Mouse (Mus musculus) 3T3-L1 (cell line): ENCODE measurements around the gene Cox5a.

Experiments used
- DNase-seq: peaks from one replicate; pipeline ENCODE4 v3.0.0-alpha.2; 2015; ENCODE audit warnings: low read depth, low spot score

Cox5a gene

DNA sequence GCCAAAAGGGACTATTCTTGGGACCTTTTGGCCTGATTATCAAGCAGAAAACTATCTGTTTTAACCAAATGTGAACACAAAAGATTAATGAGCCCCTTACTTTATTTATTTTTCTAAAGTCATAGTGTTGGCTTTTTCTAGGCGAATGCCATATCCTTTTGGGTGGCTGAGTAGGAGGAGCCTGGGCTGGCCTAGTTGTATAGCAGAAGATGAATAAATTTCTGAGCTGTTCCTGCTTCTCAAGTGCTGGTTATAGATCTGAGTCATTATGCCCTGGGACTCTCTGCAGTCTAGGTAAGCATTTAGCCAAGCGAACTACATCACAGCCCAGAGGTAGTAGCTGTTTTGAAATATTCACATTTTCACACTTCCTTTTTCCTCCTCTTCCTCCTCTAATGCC is 4.4 kb downstream of the Cox5a start:
- peak; percentile 46 for DNase-seq

DNA sequence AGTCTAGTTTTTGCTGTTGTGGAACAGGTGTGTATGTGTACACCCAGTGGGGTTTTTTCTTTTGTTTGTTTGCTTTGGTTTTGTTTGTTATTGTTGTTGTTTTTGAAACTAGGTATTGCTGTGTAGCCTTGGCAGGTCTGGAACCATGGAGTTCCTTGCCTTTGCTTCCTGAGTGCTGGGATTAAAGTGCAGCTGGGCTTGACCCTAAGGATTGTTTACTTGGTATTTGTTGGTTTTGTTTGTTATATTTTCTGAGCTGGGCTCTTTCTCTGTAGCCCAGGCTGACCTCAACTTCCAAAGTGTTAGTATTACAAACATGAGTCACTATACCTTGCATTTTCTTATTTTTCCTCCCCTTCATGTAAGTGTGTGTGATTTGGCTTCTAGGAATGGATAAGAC is 5.4 kb downstream of the Cox5a start:
- DNase-seq, result no peak

DNA sequence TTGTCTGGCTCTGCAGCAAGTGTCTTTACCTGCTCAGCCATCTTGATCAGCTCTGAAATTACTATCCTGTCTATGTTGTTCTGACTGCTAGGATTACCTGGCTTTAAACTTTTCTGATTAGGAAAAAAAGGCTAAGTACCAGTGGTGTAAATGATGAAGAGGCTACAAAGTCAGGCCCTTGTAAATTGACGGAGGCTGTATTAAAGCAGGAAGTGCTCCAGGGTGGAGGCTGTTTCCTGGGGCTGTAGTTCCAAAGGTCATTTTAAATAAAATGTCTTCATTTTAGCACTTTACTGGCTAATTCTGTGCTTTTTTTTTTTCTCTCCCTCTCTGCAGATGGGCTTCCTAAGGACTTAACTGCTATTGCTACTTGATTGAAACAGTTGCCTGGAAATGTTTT is 10.9 kb downstream of the Cox5a start:
- DNase-seq, result no peak

DNA sequence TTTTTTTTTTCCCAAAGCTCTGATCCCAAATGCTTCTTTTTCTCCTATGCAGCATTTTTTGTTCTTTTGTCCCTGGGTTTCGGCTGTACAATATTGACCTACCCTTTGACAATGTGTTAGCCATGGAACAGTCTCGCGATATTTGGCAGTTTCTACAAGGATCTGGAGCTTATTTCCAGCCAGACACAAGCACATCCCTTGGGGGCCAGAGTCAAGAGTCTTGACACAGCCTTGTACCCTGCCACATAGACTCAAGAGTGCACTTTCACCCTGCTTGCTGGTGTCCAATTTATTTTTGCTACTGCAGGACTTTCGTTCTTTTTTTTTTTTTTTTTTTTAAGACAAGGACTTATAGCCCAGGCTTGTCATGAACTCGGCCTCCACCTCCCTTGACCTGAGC is 15.3 kb downstream of the Cox5a start:
- DNase-seq, result no peak

DNA sequence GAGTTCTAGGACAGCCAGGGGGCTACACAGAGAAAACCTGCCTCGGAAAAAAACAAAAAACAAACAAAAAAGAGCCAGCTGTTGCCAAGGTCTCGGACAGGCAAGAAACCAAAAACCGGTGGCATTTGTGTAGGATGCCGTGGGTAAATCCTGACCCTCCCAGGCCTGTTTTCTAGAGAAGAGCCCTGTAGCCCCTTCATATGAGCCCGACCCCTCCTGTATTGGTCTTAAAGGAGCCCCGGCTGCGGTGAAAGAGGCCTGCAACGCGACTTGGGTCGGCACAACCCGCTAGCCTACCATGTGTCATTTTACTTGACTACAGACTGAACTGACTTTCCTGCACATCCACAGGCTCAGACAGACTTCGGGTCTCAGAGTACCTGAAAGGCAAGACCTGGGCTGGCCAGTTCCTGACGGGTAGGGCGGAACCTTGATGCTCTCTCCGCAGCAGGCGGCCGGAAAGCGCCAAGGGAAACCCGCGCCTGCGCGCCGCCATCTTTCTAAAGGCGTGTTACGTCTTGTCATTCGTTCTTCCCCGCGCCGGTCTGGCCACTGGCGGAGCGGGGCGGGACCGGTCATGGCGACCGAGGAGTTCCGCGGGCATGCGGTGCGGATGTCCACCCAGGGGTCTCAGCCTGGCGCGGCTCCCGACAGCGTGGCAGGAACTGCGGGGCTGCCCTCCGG is 16.1 kb downstream of the Cox5a start, which contains the start of gene Fam219b:
Fam219b (plus strand) TSS at position 485 of the 684 bp plus-strand sequence.
- DNase-seq, result peak; percentile 84

DNA sequence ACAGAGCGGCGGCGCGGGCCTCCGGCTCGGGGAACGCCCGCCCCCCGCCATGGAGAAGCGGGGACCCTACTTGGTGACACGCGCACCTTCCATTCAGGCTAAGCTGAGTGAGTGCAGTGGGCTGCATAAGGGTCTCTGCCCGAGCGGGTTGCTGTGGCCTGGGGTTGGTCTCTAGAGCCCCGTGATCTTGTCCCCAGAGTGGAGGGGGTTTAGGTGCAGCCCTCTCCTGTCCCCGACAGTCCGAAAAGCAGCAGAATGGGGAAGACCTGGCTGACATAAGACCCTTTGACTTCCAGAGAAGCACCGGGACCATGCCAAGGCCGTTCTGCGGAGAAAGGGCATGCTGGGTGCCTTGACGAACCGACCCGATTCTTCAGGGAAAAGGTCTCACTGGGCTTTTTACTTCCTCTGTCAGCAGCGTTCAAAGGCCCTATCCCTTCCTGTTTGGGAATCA is 16.7 kb downstream of the Cox5a start:
- DNase-seq, result peak; percentile 43

DNA sequence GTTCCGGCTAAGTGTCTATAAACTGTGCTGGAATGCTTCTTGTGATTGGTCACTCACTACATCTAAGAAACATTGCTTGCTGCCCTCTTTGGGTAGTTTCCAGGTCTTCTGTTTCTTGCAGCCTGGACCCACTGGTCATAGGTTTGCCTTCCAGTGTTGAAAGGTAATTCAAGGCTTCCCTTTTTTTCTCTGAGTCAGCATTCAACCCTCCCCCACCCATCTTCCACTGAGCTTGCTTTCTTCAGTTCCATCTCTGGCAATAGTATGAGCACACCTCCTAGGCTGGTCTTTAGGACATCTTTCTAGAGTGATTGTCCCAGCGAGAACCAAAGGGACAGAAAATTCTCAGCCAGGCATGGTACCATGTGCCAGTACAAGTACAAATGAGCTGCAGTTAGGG is 18.5 kb downstream of the Cox5a start:
- DNase-seq, result peak; percentile 28

DNA sequence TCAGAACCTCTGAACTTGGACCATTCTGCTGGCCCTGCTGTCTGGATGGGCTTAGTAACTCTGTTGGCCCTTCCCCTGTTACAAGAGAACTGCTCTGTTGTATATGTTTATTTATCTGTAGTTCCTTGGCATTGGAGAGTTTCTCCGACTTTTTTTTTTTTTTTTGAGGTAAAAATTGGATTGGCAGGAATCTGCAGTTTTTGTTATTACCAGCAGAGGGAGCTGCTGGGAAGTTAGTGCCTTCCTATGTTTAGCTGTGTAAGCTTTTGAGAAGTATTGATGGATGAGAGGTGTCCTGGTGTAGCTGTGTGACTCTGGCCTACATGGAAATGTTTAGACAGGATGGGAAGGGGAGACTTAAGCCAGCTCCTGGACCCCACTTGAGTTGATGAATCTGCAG is 20.2 kb downstream of the Cox5a start:
- DNase-seq, result peak; percentile 87

DNA sequence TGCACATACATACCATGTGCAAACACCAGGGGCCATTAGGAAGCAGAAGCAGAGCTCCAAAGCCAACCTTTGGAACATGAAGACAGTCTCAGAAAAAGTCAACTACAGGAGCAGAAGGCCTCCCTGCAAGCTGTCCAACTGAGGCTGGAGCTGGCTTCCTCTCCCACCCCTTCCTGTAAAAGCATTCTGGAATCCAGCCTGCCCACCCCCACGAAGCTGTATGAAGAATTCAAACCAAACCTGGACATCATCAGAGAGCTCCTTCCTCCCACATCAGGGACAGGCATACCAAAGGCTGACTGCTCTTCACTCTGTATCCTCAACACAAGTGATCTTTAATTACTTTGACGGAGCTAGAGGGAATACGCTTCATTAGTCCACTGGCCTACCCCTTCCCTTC is 22.9 kb downstream of the Cox5a start:
- DNase-seq, result no peak

DNA sequence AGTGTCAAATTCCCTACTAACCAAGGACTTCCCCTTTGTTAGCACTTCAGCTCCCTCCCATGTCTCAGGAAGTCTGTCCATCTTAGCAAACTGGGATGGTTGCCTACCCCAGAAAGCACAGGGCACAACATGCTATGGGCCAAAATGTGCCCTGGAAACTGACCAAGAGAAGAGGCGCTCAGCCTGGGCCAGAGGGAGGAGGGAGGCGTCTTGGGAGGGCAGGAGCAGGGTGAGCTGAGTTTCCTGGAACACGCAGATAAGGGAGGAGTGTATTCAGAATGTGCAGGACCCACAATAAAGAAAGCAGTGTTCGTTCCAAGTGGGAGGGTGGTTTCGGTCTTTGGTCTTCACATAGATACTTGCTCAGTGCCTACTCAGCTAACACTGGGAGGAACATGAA is 26.2 kb downstream of the Cox5a start:
- DNase-seq, result no peak

DNA sequence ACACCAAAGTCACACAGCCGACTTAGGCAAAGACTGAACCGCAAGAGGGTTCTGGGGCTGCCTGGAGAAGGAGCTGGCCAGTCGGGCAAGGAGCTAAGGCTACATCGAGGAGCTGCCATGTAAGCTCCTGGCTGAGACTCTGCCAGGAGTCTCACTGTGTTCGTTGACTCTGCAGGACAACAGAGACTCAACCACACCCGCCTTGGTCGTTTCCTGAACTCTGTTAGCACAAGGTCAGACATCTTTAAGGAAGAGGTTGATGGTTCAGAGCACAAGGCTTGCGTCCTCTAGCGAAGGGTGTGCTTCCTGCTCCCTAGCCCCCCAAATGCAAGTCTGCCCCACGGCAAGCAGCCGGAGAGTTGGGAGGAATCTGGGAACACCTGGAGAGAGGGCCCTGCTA is 26.8 kb downstream of the Cox5a start:
- no peak for DNase-seq

DNA sequence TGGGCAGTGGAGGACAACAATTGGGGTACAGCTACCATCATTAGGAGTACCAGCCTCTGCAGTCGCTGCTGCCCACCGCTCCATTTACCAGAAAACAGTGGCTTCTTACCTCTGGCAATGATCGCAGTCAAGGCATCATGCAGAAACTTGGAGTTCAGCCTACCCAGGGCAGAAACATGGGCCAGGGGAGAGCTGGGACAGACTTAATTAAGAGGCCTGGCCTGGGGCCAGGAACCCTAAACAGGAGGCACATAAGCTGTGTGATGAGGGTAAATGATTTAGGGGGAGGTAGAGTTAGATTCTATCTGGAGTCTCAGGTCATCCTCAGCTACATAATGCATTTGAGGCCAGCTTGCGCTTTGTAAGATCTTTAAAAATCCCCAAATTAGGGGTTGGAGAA is 28.1 kb downstream of the Cox5a start:
- DNase-seq, result no peak

DNA sequence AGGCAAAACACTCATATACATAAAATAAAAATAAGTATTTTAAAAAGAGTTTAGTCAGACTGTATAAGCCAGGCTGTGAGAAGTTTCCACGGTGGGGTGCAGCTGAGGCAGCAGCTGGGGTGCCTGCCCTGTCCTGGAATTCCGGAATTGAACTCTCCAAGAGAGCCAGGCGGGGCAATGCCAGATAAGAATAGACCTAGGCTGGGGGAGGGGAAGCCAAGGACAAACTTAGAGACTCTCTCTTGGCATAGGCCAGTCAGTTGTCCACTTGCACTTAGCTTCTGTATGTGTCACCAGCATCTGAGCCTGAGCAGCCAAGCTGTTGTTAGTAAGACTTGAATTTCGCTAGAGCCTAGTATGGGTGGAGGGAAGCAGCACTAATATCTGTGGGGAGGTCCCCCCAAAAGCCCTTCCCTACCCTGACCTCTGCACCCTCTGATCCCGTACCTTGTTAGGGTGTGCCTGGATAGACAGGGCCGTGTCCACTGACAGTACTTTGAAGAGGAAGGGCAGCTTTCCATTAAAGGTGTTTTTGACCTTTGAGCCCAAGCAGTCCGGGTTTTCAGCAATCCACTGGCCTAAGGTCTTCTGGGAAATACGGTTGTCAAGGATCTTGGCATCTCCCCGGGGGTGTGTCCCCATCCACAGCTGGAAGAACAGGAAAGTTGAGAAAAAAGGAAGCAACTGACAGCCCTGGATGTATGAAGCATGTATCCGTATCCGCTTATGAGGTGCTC is 29.2 kb downstream of the Cox5a start:
- DNase-seq, result no peak

DNA sequence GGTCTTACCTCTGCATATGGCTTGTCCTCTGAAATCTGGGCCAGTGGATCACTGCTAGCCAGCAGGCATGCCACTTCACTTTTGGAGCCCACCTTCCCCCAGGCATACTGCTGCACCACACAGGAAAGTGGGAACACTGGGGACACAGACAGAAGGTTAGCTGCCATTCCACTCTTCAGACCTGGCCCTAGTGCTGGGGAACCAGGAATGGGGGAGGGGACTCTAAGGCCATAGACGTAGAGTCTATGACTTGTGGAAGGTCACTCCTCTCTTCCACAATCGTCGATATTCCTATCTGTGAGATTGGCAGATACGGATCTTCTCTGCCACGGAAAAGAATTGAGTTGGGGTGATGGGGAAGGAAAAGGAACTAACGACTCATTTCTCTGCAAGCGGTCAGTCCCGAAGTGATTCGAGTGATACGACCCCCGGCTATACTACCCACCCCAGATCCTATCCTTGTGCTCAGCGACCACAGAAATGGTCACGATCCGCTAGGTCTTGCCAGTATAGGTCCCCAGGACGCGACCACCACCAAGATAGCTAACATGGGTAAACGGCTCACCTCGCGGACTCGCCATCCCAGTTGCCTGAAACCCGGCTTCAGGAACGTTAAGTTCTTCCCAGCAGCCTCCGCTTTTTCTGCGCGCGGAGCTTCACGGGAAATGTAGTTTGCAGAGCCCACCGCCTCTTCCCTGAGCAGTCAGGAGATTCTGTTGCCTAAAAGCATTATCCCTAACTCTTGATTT is 31.2 kb downstream of the Cox5a start, which contains the start of gene Mpi:
Mpi (minus strand) TSS at position 625 of the 749 bp plus-strand sequence.
- peak; percentile 79 for DNase-seq

DNA sequence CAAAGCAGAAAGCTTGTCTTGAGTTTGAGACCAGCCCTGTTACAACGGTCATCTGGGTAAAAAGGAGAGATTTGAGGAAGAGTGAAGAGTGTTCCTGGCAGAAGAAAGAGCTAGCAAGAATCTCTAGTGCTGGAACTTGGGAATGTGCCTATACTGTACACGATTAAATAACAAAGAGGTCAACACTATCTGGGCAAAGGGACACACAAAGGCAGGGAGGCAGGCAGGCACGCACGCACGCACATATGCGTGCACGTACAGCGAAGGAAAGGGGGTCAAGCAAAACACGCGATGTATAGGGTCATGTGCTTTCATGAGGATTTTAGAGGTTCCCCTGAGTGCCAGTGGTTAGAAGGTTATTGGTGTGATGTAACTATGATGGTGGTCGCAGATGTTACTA is 32.0 kb downstream of the Cox5a start:
- no peak for DNase-seq

DNA sequence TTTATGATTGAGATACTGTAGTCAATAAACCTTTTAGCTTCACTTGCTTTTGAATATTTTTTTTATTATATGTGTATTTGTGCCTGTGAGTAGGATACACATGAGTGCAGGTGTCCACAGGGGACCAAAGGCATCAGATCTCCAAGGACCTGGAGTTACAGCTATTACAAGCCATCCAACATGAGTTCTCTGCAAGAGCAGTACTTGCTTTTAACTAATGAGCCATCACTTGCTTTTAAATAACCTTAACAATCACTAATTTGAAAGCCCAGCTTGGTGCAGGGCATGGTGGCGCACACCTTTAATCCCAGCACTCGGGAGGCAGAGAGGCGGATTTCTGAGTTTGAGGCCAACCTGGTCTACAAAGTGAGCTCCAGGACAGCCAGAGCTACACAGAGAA is 33.7 kb downstream of the Cox5a start:
- no peak for DNase-seq

DNA sequence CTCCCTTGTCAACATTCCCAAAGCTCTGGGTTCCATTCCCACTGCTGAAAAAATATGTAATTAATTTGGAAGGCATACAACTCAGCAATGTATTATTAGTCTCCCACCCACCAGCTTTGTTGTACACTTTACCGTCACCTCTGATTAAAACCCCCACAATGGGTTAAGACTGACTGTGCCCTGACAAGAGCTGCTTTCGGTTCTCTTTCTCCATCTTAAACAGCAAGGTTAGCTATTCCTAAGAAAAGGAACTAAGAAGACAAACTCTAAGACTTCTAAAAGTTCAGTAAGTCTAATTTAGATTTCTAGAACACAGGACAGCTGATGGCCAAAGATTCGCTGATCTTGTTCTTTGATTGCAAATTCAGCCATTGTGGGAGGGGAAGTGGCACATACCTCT is 36.1 kb downstream of the Cox5a start:
- no peak for DNase-seq

DNA sequence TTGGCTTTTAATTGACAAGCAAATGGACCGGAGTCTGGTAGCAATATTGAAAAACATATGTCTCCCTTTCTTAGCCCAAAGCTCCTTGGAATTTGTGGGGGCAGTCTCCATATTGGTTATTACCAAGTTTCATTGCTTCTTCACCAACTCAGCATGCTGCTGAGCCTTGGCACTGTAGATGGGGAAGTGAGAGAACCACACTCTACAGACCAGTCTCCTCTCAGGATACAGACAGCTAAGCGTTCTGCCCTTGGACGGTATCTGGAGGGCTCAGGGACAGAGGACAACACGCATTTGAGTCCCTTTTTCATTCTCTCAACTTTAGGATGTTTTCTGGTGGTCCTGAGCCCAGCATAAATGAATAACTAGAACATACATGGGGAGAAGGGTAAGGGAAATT is 37.6 kb downstream of the Cox5a start:
- no peak for DNase-seq

DNA sequence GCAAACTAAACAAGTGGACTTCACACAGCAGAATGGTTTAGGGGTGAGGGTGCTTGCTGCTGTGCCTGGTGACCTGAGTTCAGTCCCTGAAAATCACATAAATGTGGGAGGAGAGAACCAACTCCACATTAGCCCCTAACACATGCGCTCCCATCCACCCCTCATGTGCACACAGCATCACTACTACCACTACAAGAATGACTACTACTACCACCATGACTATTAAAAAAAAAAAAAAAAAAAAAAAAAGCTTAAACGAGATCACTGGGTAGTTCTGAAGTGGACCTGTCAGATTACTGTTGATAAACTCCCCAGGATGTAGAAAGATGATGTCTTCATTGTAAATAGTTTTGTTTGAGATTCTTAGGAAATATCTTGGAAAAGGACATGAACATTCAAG is 38.5 kb downstream of the Cox5a start:
- no peak for DNase-seq

DNA sequence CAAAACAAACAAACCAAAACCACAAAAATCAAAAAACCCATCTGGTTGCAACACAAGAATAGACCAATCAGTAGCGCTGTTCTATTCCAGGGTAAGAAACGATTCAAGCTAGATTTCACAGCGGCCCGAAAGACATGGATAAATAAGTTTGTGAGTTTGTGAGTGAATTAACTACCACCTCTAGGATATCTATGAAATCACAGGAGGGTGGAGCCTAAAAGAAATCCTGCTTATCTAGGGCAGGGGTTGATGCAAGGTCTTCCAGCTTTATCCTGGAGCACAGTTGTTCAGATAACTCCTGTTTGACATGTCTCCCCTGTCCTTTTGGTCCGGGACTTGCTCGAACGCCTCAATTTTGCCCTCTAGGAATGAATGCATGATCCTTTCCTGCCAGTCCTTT is 39.2 kb downstream of the Cox5a start:
- peak; percentile 47 for DNase-seq

DNA sequence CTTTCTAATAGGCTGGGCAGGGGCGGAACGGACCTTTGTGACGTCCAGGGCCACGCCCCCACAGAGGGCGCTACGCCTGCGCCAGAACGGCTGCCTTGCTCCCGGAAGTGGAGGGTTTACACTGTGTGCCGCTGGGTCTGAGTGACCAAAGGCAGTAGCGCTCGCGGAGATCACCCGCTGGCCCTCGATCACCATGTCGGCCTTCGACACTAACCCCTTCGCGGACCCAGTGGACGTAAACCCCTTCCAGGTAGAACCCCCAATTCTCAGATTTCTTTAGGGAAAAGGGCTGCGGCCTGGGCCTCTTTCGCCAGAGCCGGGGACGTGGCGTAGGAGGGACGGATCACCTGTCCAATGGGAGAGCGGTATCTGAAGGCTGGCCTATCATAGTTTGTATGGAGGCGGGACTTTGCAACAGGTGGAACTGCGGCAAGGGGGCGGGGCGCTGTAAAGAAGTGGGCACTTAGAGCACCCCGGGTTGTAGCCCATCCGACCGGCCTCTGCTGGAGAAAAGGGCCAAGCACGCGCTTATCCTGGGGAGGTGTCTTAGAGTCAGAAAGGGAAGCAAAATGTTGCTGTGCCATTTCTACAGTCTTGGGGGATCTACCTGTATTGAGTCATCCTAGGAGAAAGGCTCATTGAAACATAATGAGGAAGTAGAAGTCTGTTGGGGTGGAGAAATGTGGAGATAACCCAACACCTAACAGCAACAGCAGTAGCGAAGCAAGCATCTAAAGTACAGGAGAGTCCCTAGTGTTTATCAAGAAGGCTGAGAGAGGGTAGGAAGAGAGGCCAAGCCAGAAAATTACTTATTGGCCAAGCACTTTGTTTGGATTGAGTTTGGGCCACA is 40.0 kb downstream of the Cox5a start, which contains the start of gene Scamp2:
Scamp2 (plus strand) TSS at position 83 of the 850 bp plus-strand sequence.
- peak; percentile 94 for DNase-seq
